Mouse (Mus musculus): Measurements from ENCODE around the gene Nipal3.

DNA sequence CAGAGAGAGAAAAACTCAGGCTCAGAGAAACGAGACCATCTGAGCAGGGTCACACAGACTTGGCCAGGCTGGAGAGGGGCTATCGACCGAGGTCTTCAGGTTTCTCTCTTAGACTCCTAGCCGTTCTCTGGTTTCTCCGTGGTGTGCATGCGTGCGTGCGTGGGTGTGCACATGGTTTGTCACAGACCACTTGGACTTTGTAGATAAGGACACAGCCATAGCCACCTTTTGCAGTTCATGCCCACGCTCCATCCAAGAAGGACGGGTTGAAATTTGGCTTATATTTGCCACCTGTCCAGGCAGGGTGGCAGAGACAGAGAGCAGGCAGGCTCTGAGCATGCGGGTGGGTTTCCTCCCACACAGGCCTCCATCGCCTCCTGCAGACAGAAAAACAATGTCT is 30.2 kb upstream of the Nipal3 start:
- TF ChIP-seq TAL1 (IDR thresholded peaks at IDR 0.05; ENCODE audit: low read length) (no peak), GATA1 (IDR thresholded peaks at IDR 0.05; ENCODE audit: low read length) (no peak)

All from erythroblast, embryonic 14.5 days (primary cell).